Mouse (Mus musculus) hindbrain, embryonic 16.5 days (tissue): ENCODE data around the gene Fam207a. TPM values are rescaled to one million over a fixed set of nuclear protein-coding genes. Genes with fewer than 3 reads are reported as not detected.

Source experiments
- ATAC-seq: fragments of 200-750 bp; cut with Nextera tagmentation; 2 replicates; pipeline ENCODE4 v1.8.0; 2017; ENCODE audit warnings: moderate TSS enrichment, moderate library complexity
- H3K27ac ChIP-seq: fragments of 300-500 bp; sonication (generic); 2 replicates; pipeline ENCODE4 v1.5.1; 2014; ENCODE audit warnings: low read depth, mild to moderate bottlenecking, control low read depth, low read length, moderate library complexity
- H3K27me3 ChIP-seq: fragments of 300-500 bp; sonication (generic); replicated peaks from 2 replicates; pipeline ENCODE4 v1.6.1; 2014; ENCODE audit warnings: low read length; ENCODE audit not compliant: control insufficient read depth, insufficient read depth
- H3K36me3 ChIP-seq: fragments of 300-500 bp; sonication (generic); 2 replicates; pipeline ENCODE4 v1.6.1; 2014; ENCODE audit warnings: mild to moderate bottlenecking, low read length, moderate library complexity, mixed read lengths; ENCODE audit not compliant: control insufficient read depth, insufficient read depth
- H3K4me1 ChIP-seq: fragments of 300-500 bp; sonication (generic); 2 replicates; pipeline ENCODE4 v1.6.1; 2014; ENCODE audit warnings: low read depth, low read length; ENCODE audit not compliant: control insufficient read depth, insufficient read depth
- H3K4me2 ChIP-seq: fragments of 300-500 bp; sonication (generic); 2 replicates; pipeline ENCODE4 v1.6.1; 2014; ENCODE audit warnings: mild to moderate bottlenecking, low read length, control low read depth, moderate library complexity
- H3K4me3 ChIP-seq: fragments of 300-500 bp; sonication (generic); 2 replicates; pipeline ENCODE4 v1.5.1; 2014; ENCODE audit warnings: mild to moderate bottlenecking, low read length, control low read depth, moderate library complexity
- H3K9ac ChIP-seq: fragments of 300-500 bp; sonication (generic); 2 replicates; pipeline ENCODE4 v1.6.1; 2014; ENCODE audit warnings: low read depth, mild to moderate bottlenecking, control low read depth, low read length, moderate library complexity
- H3K9me3 ChIP-seq: fragments of 300-500 bp; sonication (generic); 2 replicates; pipeline ENCODE4 v1.6.1; 2014; ENCODE audit warnings: mild to moderate bottlenecking, low read length, moderate library complexity; ENCODE audit not compliant: control insufficient read depth
- WGBS: fragments of 180-500 bp; shearing (Covaris S2); extraction: QIAGEN DNeasy Blood & Tissue Kit; methylation state at CpG from one replicate; pipeline ENCODE4 v1.1.7; 2014; 5-methylcytosine and 5-hydroxymethylcytosine counted together
- polyA plus RNA-seq: library from polyadenylated mRNA; unstranded; fragments of >200 nt; fragmentation: Nextera tagmentation; extraction: Ambion mirVana; gene quantifications from 2 replicates; pipeline ENCODE4 v1.2.1, GENCODE M21; 2015

The Fam207a gene
- polyA plus RNA-seq, 1 experiment from 2014 or later, result 43.5 TPM

DNA sequence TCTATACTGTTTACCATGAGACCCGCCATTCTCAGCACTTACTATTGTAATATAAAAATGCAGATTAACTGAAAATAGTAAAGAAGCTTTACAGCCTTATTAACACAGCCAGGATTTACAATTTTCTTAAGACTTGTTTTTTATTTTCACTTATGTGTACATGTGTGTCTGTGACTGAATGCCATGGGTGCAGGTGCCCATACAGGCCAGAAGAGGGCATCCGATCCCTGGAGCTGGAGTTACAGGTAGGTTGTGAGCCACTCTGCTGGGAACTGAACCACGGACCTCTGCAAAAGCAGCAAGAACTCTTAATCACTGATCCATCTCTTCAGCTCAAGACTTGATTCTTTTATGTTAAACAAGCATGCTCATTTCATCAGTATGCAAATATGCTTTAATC is 22.7 kb downstream of the Fam207a start:
- no peaks in the 10 kb centered on the region; the same call in 1 of the 2 replicates for H3K4me1 ChIP-seq
- no peaks in the 10 kb centered on the region for H3K27me3 ChIP-seq
- WGBS, result 96% methylated on average over 3 of the region's 3 CpGs
- no peak overlapping the region for H3K4me2 ChIP-seq
- no peak overlapping the region for H3K27ac ChIP-seq
- H3K4me3 ChIP-seq, result no peak overlapping the region
- no peak overlapping the region for H3K9ac ChIP-seq
- no peak for ATAC-seq
- peaks cover 32% of the 10 kb centered on the region for H3K36me3 ChIP-seq
- H3K9me3 ChIP-seq, result no peaks in the 10 kb centered on the region

DNA sequence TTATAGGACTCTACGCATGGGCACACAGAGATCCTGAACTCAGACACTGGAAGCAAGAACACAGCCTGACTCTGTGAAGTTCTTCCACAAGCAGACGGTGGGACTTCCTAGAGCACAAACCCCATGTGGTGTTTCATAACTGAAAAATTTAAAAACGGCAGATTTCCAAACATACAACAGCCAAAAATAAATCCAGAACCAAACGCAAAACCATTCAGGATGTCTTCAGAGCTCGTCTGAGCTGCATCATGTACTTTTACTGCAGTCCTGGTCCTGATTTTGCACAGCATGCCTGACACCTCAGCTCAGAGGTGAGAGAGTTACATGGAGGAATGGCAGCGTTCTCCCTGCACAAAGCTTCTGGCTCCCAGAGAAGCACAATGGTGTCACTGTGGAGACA is 24.0 kb downstream of the Fam207a start:
- 91% methylated on average over 6 of the region's 6 CpGs for WGBS
- H3K4me3 ChIP-seq, result no peak overlapping the region
- no peaks in the 10 kb centered on the region for H3K27me3 ChIP-seq
- peaks cover 34% of the 10 kb centered on the region for H3K36me3 ChIP-seq
- no peak overlapping the region for H3K4me2 ChIP-seq
- H3K9ac ChIP-seq, result no peak overlapping the region
- H3K27ac ChIP-seq, result no peak overlapping the region
- ATAC-seq, result no peak
- H3K9me3 ChIP-seq, result no peaks in the 10 kb centered on the region
- no peaks in the 10 kb centered on the region; the same call in 1 of the 2 replicates for H3K4me1 ChIP-seq

DNA sequence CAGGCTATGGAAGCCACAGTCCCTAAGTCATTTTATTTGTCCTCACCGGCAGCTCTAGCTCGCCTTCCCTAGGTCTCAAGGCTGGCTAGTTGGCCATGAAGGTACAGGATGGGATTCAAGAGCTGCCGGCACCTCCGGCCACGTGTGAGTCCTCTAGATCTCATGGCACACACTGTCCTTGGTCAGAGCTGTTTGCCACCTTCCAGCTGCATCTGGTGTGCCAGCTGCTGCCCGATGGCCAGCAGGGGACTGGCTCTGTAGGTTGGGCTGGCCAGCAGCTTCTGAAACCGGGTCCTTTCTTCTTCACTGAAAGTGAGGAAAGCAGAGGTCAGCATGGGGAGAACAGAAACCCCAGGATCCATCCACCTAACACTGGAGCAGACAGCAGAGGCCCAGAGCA is 27.4 kb downstream of the Fam207a start:
- Histone ChIP-seq H3K9me3 (no peaks in the 10 kb centered on the region), H3K4me3 (no peak overlapping the region), H3K9ac (no peak overlapping the region), H3K27ac (no peak overlapping the region), H3K27me3 (no peaks in the 10 kb centered on the region), H3K36me3 (peaks cover 31% of the 10 kb centered on the region), H3K4me2 (no peak overlapping the region), H3K4me1 (no peaks in the 10 kb centered on the region)
- 94% methylated on average over 7 of the region's 7 CpGs for WGBS
- ATAC-seq, result no peak

DNA sequence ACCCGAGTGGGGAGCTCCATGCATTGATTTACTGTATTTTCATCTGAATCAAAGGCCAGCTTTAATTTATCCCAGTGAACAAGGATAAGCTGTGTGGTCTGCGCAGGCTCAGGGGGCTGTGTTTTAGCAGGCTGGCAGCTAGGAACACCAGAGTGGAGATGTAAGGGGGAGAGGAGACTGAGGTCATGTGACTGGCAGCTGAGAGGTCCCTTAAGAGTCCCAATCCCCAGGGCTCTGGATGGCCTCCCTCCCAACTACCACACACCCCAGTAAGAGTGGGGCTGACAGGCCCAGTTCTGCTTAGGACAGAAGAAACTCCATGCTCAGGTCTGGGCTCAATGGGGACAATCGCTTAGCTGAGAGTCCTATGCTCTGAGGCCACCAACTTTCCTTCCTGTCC is 29.8 kb downstream of the Fam207a start:
- no peak overlapping the region for H3K4me3 ChIP-seq
- WGBS, result 87% methylated on average over 3 of the region's 3 CpGs
- H3K9ac ChIP-seq, result no peak overlapping the region
- no peaks in the 10 kb centered on the region for H3K9me3 ChIP-seq
- H3K27ac ChIP-seq, result no peak overlapping the region
- ATAC-seq, result no peak
- H3K4me1 ChIP-seq, result no peaks in the 10 kb centered on the region
- H3K27me3 ChIP-seq, result no peaks in the 10 kb centered on the region
- peaks cover 27% of the 10 kb centered on the region for H3K36me3 ChIP-seq
- H3K4me2 ChIP-seq, result no peak overlapping the region

- WGBS, result 74% methylated on average over 18 of the region's 18 CpGs
- H3K4me1 ChIP-seq, result no peaks in the 10 kb centered on the region
- no peaks in the 10 kb centered on the region for H3K9me3 ChIP-seq
- H3K27me3 ChIP-seq, result no peaks in the 10 kb centered on the region
- peaks cover 21% of the 10 kb centered on the region for H3K36me3 ChIP-seq
- ATAC-seq, result 0 out of 2 replicates have a peak, but pooled peaks have one; percentile 25
- no peak overlapping the region for H3K4me2 ChIP-seq
- peak overlapping the region; percentile 10; the same call in 1 of the 2 replicates for H3K27ac ChIP-seq
- no peak overlapping the region for H3K4me3 ChIP-seq
- no peak overlapping the region for H3K9ac ChIP-seq
Measured at GRCm38 (mm10) chr10:77484205-77484935, 31.2 kb downstream of the Fam207a start.

DNA sequence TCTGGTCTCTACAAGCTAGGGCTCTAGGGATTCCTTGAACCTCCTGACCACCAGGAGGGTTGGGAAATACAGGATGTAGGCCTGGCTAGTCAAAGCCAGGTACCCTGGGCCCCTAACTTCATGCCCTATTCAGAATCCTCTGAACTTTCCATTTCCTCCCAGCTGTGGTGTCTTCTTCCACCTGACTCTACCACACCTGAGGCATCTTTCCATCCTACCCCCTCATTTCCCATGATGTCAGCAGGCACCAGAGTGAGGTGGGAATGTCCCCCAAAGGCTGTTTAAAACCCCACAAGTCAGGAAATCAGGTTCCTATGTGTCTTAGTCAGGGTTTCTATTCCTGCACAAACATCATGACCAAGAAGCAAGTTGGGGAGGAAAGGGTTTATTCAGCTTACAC is 33.8 kb downstream of the Fam207a start:
- no peak overlapping the region for H3K4me3 ChIP-seq
- no peaks in the 10 kb centered on the region for H3K9me3 ChIP-seq
- H3K4me2 ChIP-seq, result no peak overlapping the region
- H3K4me1 ChIP-seq, result no peaks in the 10 kb centered on the region
- H3K27ac ChIP-seq, result no peak overlapping the region
- no peak overlapping the region for H3K9ac ChIP-seq
- H3K36me3 ChIP-seq, result 0 out of 2 replicates have a peak, but pooled peaks cover 2% of the 10 kb centered on the region
- no peak for ATAC-seq
- no peaks in the 10 kb centered on the region for H3K27me3 ChIP-seq

DNA sequence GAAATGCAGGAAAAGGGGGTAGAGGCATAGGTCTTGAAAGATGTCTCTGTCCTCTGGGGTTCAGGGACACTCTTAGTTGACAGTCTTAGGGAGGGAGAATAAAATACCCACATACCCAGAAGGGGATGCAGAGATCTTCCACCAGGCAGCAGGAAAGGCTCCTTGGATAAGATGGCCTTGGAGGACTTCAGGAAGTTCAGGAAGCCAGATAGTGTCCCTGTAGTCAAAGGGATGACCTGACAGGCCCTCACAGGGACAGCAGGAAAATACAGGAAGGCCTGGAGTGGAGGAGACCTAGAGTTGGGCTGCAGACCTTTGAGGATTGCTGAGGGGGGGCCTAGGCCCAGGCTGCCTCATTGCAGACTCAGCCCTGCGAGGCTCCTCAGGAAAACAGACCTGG is 35.6 kb downstream of the Fam207a start:
- Histone ChIP-seq H3K4me1 (no peaks in the 10 kb centered on the region), H3K9me3 (no peaks in the 10 kb centered on the region), H3K4me2 (no peak overlapping the region), H3K9ac (no peak overlapping the region), H3K4me3 (no peak overlapping the region), H3K27ac (no peak overlapping the region), H3K36me3 (no peaks in the 10 kb centered on the region), H3K27me3 (no peaks in the 10 kb centered on the region)
- 100% methylated on average over 1 of the region's 1 CpGs for WGBS
- ATAC-seq, result no peak

DNA sequence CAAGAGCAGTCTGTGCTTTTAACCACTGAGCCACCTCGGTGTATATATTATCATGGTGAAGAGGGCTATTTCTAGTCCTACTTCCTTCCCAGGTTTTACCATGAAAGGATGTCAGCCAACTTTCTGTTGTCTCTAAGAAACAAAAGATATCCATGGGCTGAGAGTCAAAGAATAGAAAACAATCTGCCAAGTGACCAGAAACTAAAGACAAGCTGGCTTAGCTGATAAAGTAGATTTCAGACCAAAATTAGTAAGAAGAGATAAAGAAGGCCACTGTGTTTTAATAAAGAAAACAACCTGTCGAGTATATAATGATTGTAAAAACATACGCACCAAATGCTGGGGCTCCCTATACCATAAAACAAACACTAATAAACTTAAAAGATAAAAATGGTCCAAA is 38.7 kb downstream of the Fam207a start:
- H3K9ac ChIP-seq, result no peak overlapping the region
- no peak overlapping the region for H3K4me3 ChIP-seq
- ATAC-seq, result no peak

DNA sequence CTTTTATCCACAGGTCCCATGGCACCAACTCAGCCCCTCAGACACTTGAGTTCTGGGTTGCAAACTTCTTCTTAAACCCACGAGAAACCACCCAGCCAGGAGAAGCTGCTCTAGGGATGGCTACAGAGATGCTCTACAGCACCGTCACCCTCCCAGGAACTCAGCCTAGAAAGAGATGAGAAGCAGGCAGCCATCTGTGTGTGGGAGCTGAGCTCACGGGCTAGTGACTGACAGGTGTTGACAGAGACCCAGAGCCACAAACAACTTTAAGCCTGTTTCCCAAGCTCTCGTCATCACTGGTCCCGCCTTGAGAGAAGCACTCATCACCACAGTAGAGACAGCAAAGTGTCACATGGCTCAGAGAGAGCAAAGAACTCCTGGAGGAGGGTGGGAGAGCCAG is 43.4 kb downstream of the Fam207a start:
- ATAC-seq, result no peak
- Histone ChIP-seq H3K4me2 (no peak overlapping the region), H3K4me3 (no peak overlapping the region), H3K4me1 (no peaks in the 10 kb centered on the region), H3K27me3 (no peaks in the 10 kb centered on the region), H3K27ac (no peak overlapping the region), H3K36me3 (no peaks in the 10 kb centered on the region), H3K9me3 (no peaks in the 10 kb centered on the region), H3K9ac (no peak overlapping the region)
- 79% methylated on average over 5 of the region's 5 CpGs for WGBS

More for the DNA sequence above, 38.7 kb downstream of the Fam207a start:
- Histone ChIP-seq H3K9me3 (no peaks in the 10 kb centered on the region), H3K36me3 (no peaks in the 10 kb centered on the region), H3K27me3 (no peaks in the 10 kb centered on the region), H3K4me1 (no peaks in the 10 kb centered on the region), H3K4me2 (no peak overlapping the region), H3K27ac (no peak overlapping the region)
- WGBS, result 88% methylated on average over 3 of the region's 3 CpGs
